Mouse (Mus musculus): ENCODE results near the gene Plin3.

DNA sequence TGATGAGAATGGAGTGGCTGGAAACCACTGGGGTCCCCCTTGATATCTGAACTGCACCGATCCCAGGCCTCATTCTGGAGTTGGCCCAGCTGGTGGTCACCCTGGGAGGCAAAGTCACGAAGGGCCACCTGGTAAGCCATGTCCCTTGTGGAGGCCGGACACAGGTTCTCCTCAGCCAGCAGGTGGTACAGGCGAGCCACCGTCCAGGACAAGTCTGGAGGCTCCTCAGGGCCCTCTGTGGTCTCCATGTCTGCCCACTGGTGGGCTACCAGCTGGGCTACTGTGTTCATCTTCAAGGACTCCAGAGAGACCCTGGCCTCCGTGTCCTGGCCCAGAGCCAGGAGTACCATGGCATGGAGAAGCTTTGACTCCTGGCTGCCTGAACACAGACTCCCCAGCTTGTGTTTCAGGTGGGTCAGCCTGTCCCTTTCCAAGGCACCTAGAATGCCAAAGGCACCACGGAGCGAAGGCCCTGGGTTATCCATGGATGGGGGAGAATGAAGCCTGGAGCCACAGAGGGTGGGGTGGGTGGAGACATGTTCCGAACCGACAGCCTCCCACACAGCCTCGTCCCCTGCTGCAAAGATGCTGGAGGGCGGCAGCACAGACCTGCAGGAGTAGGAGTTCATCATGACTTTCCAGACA lies 20.9 kb downstream of the Plin3 start:
- TF ChIP-seq CTCF (IDR thresholded peaks at IDR 0.05) (no peak), EP300 (IDR thresholded peaks at IDR 0.05) (no peak)

Measured in lung, postnatal 0 days (tissue).